Mouse (Mus musculus) brown adipose tissue, adult 24 weeks (tissue): ENCODE data around the gene Avpr1b. TPM values are rescaled to one million over a fixed set of nuclear protein-coding genes. Genes with fewer than 3 reads are reported as not detected.
"Not testable (repeated sequence)": the region's sequence is repeated elsewhere in the genome, so short reads cannot be mapped to it uniquely, and the experiment has no call there.

Experiments
- H3K27ac ChIP-seq: fragments of 200-500 bp; replicated peaks from 2 replicates; pipeline ENCODE4 v1.5.1; 2012; ENCODE audit warnings: low read depth, mild to moderate bottlenecking, low read length
- H3K4me1 ChIP-seq: fragments of 200-500 bp; 2 replicates; pipeline ENCODE4 v1.6.1; 2012; ENCODE audit warnings: low read length, mixed read lengths; ENCODE audit not compliant: control insufficient read depth, insufficient read depth, insufficient read length
- H3K4me3 ChIP-seq: fragments of 200-500 bp; 2 replicates; pipeline ENCODE4 v1.5.1; 2012; ENCODE audit warnings: low read depth, mild to moderate bottlenecking, low read length, moderate library complexity; ENCODE audit not compliant: insufficient read depth
- polyA plus RNA-seq: library from polyadenylated mRNA; stranded (reverse); fragments of >200 nt; gene quantifications from 2 replicates; pipeline ENCODE4 v1.2.4, GENCODE M21; 2012; ENCODE audit not compliant: missing spikeins, insufficient read depth, insufficient read length

Avpr1b gene
- polyA plus RNA-seq, 1 experiment: not detected

DNA sequence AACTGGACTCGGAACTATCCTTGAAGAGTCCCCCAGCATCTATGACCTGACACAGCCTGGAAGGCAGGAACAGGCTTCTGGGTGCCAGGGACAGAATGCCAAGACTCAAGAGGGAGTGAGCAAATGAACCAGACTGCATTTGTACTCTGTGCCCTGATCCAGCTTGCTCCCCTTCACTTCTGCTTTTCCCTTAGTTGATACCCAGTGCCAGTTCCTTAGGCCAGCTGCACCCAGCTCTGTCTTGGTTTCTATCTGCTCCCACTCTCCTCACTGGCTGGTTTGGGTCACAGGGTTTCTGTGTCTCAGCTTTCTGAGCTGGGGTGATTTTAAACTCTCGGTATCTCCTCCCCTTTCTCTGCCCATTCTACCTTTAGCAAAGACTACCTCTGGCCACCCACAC, 7.7 kb downstream of the Avpr1b start:
- no peak overlapping the region for H3K27ac ChIP-seq
- H3K4me3 ChIP-seq: no peak overlapping the region
- H3K4me1 ChIP-seq: no peaks in the 10 kb centered on the region

DNA sequence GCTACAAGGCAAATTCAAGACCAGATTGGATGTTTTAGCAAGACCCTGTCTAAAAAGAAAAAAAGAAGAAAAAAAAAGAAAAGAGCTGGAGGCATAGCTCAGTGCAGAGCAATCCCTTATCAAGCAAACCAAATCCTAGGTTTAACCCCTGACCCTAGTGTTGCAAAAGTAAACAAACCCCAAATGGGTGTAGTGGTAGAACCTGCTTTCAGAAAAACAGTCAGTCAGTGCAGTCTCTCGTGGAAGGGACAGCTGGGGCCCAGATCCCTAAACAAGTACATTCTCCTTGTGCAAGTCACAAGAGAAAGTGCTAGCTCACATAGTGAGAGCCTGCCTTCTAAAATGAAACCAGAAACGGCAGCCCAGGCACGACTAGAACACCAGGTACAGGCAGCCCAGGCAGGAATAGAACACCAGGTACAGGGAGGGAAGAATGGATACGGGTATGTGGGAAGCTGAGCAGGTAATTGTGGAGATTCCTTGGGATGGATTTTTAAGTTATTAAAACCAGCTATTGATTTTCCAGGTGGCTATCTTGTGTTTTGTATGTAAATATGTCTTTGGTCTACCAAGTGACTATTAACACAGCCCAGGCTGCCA, 13.6 kb downstream of the Avpr1b start:
- no peak overlapping the region for H3K4me3 ChIP-seq
- H3K4me1 ChIP-seq: no peaks in the 10 kb centered on the region
- H3K27ac ChIP-seq: no peak overlapping the region

DNA sequence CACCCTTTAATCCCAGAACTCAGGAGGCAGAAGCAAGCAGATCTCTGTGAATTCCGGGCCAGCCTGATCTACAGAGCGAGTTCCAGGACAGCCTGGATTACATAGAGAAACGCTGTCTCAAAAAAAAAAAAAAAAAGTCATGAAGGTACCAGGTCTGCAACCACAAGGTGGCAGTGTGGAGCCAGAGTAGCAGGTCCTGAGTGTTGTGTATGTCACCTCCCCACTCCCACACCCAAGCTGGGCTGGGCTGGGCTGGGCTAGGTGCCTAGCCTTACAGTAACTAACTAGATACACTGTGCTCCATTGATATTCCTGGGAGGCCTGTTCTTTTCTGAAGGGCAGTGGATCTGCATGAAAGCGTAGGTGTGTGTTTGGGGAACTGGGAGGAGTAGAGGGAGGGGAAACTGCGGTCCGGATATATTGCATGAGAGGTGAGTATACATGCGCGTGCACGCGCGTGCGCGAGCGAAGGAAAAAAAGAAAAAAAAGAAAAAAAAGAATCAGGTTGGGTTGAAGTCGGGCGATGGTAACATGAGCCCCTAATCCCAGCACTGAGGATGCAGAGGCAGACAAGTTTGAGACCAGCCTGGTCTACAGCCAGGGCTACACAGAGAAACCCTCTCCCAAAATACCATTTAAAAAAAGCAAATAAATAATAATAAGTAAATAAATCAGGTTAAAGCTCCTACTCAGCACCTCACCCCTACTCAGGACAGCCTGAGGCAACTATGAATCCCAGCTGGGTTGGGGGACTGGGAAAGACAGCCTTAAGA, 14.5 kb downstream of the Avpr1b start:
- Histone ChIP-seq H3K4me1 (no peaks in the 10 kb centered on the region), H3K4me3 (no peak overlapping the region), H3K27ac (no peak overlapping the region)

DNA sequence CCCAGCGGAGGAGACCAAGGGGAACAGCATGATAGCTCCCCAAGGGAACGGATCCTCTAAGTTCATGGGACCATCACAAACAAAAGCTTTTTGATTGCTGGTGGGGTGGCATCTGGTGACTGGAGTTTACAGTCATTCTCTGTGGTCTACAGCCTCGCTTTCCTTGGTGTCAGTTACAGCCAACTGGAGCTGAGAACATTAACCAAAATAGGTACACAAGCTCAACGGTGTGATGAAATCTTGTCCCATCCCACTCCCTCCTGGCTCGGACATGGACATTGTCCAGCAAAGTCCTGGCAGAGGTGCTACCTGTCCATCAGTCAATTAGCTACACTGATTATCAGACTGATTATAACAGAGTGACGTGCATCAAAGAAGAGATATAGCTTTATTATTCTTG, 15.6 kb downstream of the Avpr1b start:
- Histone ChIP-seq H3K27ac (no peak overlapping the region), H3K4me1 (no peaks in the 10 kb centered on the region), H3K4me3 (no peak overlapping the region)

DNA sequence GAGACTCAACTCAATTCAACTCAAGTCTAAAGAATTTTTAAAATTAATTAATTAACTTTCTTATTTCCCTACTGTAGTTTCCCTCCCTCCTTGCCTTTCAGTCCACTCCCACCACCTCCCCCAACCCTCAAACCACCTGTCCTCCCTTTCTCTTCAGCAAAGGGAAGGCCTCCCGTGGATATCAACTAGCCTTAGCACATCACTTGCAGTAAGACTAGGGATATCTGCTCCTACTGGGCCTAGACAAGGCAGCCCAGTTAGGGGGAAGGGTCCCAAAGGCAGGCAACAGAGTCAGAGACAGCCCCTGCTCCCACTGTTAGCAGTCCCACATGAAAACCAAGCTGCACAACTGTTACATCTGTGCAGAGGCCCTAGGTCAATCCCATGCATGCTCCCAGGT, 17.1 kb downstream of the Avpr1b start:
- Histone ChIP-seq H3K27ac (no peak overlapping the region), H3K4me3 (no peak overlapping the region), H3K4me1 (no peaks in the 10 kb centered on the region)

DNA sequence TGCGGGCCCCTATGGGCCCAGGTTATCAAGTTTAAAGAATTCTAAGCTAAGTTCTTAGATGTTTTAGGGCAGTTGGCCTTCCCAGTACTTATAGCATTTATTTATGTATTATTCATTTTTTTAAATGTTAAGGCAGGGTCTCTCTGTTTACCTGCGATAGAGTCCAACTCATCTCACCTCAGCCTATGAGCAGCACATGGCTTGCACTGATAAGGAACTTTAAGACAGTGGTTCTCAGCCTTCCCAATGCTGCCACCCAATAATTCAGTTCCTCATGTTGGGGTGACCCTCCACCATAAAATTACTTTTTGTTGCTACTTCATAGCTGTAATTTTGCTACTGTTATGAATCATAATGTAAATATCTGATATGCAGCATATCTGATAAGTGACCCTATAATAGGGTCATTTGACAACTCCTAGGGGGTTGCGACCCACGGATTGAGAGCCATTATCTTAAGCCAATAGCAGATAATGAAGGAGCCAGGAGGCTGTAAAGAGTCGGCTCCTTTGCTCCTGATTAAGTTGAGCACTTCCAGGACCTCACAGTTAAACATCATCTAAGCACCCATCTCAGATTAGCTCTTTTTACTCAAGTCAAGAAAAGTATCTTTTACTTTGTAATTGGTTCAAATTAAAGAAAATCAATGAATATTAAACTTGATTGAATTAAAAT, 17.6 kb downstream of the Avpr1b start:
- Histone ChIP-seq H3K4me1 (no peaks in the 10 kb centered on the region), H3K27ac (no peak overlapping the region), H3K4me3 (no peak overlapping the region)

DNA sequence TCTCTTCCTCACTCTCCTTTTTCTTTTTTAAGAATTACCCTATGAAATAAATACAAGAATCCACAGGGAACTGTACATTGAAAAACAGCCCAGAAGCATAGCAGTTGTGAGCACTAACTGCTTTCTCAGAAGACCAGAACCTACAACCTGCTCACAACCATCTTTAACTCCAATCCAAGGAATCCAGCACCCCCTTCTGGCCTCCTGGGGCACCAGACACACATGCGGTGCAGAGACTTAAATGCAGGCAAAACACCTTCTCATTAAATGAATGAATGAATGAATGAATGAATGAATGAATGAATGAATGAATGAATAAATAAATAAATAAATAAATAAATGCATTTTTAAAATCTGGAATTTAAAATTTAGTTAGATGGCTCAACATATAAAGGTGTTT, 19.5 kb downstream of the Avpr1b start:
- no peaks in the 10 kb centered on the region for H3K4me1 ChIP-seq
- H3K27ac ChIP-seq: no peak overlapping the region
- H3K4me3 ChIP-seq: no peak overlapping the region

DNA sequence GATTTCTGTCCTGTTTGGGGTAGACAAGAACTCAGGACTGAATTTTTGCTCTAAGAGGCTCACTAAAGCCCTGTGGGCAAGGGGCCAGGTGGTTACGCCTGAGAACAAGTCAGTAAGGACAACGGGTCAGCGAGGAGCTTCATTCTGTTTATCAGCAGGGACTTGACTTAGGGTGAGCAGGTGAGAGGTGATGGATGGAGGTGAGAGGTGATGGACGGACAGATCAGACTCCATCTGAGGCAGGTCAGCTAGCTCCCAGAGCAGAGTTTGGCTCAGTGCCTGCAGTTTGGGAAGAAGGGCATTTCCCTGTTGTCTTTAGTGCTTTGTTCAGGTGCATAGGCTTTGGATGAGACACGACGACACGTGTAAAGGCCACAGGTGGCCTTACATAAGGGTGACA, 20.3 kb downstream of the Avpr1b start:
- no peak overlapping the region for H3K4me3 ChIP-seq
- H3K4me1 ChIP-seq: no peaks in the 10 kb centered on the region
- no peak overlapping the region for H3K27ac ChIP-seq

DNA sequence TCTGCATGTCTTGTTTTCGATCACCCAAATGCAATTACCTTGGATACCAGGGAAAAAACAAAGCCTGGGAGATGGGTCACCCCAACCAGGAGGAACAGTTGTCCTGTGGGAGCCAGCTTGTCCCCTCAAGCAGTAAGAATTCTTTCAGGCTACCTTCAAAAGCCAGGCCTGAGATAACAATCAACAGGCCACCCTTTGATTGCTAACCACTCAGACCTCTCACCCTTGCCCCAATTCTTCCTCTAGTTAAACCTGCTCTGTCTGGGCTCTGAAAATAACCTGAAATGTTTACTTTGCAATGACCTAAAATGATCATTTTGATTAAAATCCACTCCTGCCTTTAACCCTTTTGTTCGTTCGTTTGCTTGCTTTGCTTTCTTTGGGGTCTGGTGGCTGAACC, 24.6 kb downstream of the Avpr1b start:
- no peak overlapping the region for H3K4me3 ChIP-seq
- H3K27ac ChIP-seq: no peak overlapping the region
- no peaks in the 10 kb centered on the region for H3K4me1 ChIP-seq

DNA sequence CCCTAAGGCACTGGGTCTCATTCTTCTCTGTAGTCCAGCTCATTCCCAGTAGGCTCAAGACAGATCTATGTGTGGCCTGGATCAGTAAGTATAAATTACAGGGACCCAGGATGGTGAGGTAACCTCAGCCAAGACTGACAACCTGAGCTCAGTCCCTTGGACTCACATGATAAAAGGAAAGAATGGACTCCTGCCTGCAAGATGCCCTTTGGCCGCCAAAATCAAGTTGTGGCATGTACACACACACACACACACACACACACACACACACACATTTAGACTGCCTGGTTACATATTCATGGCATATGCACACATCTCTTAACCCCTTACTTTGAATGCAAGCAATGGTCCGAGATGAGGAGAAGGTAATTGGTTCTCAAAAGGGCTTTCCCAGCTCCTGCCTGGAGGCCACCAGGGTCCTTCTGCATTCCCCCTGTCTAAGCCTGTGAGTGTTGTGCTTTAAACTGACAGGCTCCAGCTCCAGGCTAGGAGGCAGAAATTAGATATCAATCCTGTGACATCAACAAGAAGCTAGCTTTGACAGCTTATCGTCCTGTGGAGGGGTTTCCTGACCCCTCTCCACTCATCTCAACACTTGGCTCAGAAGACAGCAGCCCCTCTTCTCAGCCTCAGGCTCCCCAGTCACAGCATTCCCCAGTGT, 25.3 kb downstream of the Avpr1b start:
- no peak overlapping the region for H3K27ac ChIP-seq
- H3K4me3 ChIP-seq: no peak overlapping the region
- no peaks in the 10 kb centered on the region for H3K4me1 ChIP-seq

DNA sequence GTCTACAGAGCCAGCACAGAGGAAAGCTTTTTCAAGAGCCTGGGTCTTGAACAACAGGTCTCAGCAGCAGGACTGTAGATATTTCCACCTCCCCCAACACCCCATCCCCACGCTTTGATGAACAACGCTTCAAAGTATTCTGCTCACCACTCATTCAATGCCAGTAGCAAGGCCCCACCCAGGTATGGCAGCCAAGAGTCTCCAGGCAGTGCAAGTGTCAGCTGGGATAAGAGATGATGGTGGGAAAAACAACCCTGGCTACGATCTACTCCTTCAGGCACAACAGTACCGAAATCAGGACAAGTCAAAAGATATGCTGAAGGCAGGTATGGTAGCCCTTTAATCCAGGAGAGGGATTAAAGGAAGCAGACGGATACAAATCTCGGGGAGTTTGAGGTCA, 27.2 kb downstream of the Avpr1b start:
- no peaks in the 10 kb centered on the region for H3K4me1 ChIP-seq
- H3K27ac ChIP-seq: no peak overlapping the region
- no peak overlapping the region for H3K4me3 ChIP-seq

DNA sequence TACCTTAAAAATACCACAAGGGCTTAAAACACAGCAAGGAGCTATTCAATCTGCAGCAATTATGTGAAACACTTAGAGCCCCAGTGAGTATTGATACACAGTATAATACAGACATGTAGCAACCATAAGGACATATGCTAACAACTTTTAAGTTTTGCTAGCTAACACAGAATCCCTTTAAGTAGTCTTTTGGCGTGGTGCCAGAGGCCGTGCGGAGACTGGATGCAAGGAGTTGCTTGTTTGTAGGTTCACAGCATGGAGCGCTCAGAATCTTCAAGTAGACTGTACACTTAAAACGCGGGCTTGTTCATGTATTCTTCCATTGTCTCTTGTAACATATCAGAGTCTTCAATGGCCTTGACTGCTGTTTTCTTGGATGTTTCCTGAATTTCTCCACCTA, 33.2 kb downstream of the Avpr1b start:
- H3K4me3 ChIP-seq, H3K27ac ChIP-seq, H3K4me1 ChIP-seq: not testable (repeated sequence)

DNA sequence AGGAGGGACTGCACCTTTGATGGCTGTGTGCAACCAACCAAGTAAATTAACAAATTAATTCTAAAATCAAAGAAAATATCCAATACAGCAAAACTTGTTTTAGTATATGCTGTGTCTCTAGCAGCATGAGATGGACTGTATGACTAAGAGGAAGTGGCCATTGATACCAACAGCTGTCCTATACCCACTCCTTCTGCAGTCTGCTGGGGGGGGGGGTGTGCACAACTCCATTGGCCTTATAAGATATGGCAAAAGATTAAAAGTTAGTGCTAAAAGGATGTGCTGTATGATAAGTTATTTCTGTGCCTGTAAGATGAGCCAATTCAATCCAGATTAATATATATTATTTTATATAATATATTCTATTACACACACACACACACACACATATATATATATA, 35.5 kb downstream of the Avpr1b start:
- H3K27ac ChIP-seq: no peak overlapping the region
- no peaks in the 10 kb centered on the region for H3K4me1 ChIP-seq
- H3K4me3 ChIP-seq: no peak overlapping the region

DNA sequence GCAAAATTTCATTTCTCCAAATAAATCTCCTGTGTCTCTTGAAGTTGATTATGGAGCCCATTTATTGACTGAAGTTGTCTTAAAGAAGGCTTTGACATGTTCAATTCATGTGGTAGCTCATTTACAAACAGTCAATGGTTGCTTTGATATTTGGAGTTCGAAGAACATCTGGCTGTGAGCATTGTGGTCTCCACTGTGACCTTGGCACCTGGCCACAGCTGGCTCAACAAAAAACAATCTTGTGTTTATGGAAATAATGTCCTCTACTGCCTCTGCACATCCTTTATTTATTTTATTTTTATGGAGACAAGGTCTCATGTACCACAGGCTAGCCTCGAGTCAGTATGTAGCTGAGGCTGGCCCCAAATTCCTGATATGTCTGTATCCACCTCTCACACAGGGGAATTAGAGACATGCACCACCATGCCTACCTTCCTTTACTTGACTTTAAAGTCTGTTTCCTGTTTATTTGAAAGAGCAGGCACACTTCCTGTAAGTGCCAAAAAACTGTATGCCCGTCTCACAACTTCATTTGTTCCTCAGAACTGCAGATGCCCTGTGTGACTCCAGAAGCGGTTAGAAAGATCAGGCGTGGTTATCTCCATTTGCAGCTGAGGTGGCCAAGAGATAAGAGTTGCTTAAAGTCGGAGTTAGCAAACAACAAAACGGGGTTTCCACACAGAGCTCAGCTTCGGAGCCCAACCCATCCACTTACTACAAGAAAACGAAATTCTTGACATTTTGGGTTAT, 38.9 kb downstream of the Avpr1b start, which contains the start of gene Ctse:
Gene Ctse, plus strand, starts transcription at position 516 of the 750 bp plus-strand sequence.
- no peak within 1 kb of the TSS for H3K27ac ChIP-seq
- H3K4me1 ChIP-seq: no peaks in the 10 kb centered on the region
- H3K4me3 ChIP-seq: no peak within 1 kb of the TSS
